Comparison of ENCODE assay signal across 1 mouse cellular context in genomic region chr2:11654990-11655931, GRCm38 (mm10).
A peak's percentile ranks its signal among the peaks of the same experiment; 100 is the strongest.
TF ChIP-seq lines count a peak whose summit lies in the region.

No protein-coding gene starts in this region.

TF ChIP-seq in CH12.LX, 34 proteins besides CTCF, POLR2A, EP300 and RAD21 (continued from another document):
- TF ChIP-seq E2F4 (IDR thresholded peaks at IDR 0.05; ENCODE audit: insufficient replicate concordance, low read depth, low read length) (no peak), TBP (conservative IDR thresholded peaks at IDR 0.05; ENCODE audit: low read depth, low read length) (peak; percentile 42; the same call in 1 of the 2 replicates), ZNF384 (IDR thresholded peaks at IDR 0.05; ENCODE audit: low read depth, low read length) (peak; percentile 71), MYC (IDR thresholded peaks at IDR 0.05; ENCODE audit: low read depth, low read length) (peak; percentile 66; the same call in 1 of the 2 replicates), ETS1 (conservative IDR thresholded peaks at IDR 0.05; ENCODE audit: low read depth, low read length) (peak; percentile 85), KAT2A (IDR thresholded peaks at IDR 0.05; ENCODE audit: insufficient replicate concordance, low read length) (no peak), SMC3 (IDR thresholded peaks at IDR 0.05; ENCODE audit: low read depth, low read length) (peak; percentile 15; the same call in 1 of the 2 replicates), TCF12 (IDR thresholded peaks at IDR 0.05; ENCODE audit: low read depth, low read length) (no peak), CHD1 (IDR thresholded peaks at IDR 0.05; ENCODE audit: low read depth, low read length) (0 out of 2 replicates have a peak, but pooled peaks have one; percentile 60), MAZ (IDR thresholded peaks at IDR 0.05; ENCODE audit: low read depth, low read length) (no peak), JUN (IDR thresholded peaks at IDR 0.05; ENCODE audit: insufficient read depth, low read depth, low read length) (peak; percentile 31; the same call in 1 of the 2 replicates), MEF2A (IDR thresholded peaks at IDR 0.05; ENCODE audit: borderline replicate concordance, low read depth, low read length) (peak; percentile 84), MAX (IDR thresholded peaks at IDR 0.05; ENCODE audit: low read length) (peak; percentile 73), ELF1 (IDR thresholded peaks at IDR 0.05; ENCODE audit: low read depth, low read length) (no peak), RCOR1 (conservative IDR thresholded peaks at IDR 0.05; ENCODE audit: low read depth, low read length) (no peak), ZMIZ1 (IDR thresholded peaks at IDR 0.05; ENCODE audit: low read depth, low read length) (no peak), BHLHE40 (IDR thresholded peaks at IDR 0.05; ENCODE audit: low read depth, low read length) (peak; percentile 94), USF2 (conservative IDR thresholded peaks at IDR 0.05; ENCODE audit: low read depth, low read length) (no peak), ZC3H11A (IDR thresholded peaks at IDR 0.05; ENCODE audit: low read depth, low read length) (no peak), NELFE (IDR thresholded peaks at IDR 0.05; ENCODE audit: low read depth, low read length) (0 out of 2 replicates have a peak, but pooled peaks have one; percentile 25), NRF1 (IDR thresholded peaks at IDR 0.05; ENCODE audit: low read depth, low read length) (no peak), MAFK (IDR thresholded peaks at IDR 0.05; ENCODE audit: insufficient replicate concordance, low read length) (peak; percentile 33; the same call in 1 of the 2 replicates), POLR2AphosphoS2 (IDR thresholded peaks at IDR 0.05; ENCODE audit: low read depth, low read length) (no peak), SIN3A (IDR thresholded peaks at IDR 0.05; ENCODE audit: low read length) (peak; percentile 32), USF1 (IDR thresholded peaks at IDR 0.05; ENCODE audit: low read depth, low read length) (no peak), ZKSCAN1 (IDR thresholded peaks at IDR 0.05; ENCODE audit: borderline replicate concordance, low read depth, low read length) (no peak), IRF4 (IDR thresholded peaks at IDR 0.05; ENCODE audit: low read depth, low read length) (peak; percentile 56), HCFC1 (IDR thresholded peaks at IDR 0.05; ENCODE audit: low read depth, low read length) (peak; percentile 26; the same call in 1 of the 2 replicates), GABPA (IDR thresholded peaks at IDR 0.05; ENCODE audit: insufficient replicate concordance, low read depth, low read length) (no peak), MXI1 (IDR thresholded peaks at IDR 0.05; ENCODE audit: low read depth, low read length) (0 out of 2 replicates have a peak, but pooled peaks have one; percentile 32)
